Comparison of ENCODE assay signal across 8 mouse cellular contexts in genomic region chr14:47187666-47188360, GRCm38 (mm10). TPM values are rescaled to one million over a fixed set of nuclear protein-coding genes. Genes with fewer than 3 reads are reported as not detected.
DNase-seq lines count a peak whose midpoint lies in the region; ATAC-seq and TF ChIP-seq lines count a peak whose summit lies in the region.

No protein-coding gene starts in this region.

- peak overlapping the region; percentile 74 for H3K27ac ChIP-seq in kidney, adult 2 months (ENCODE audit: insufficient read depth, low read depth, low read length)
- no peak overlapping the region for H3K27ac ChIP-seq in intestine, embryonic 14.5 days (ENCODE audit: low read depth)
- peak overlapping the region; percentile 34 for H3K27ac ChIP-seq in lung, postnatal 0 days (ENCODE audit: low read length)

- peak overlapping the region; percentile 72 for H3K4me2 ChIP-seq in intestine, embryonic 14.5 days (ENCODE audit: low read length)
- H3K4me2 ChIP-seq in lung, postnatal 0 days (replicated peaks; ENCODE audit: low read depth, low read length), result peak overlapping the region; percentile 98

- no peak for TF ChIP-seq POLR2A in kidney, adult 2 months (IDR thresholded peaks at IDR 0.05; ENCODE audit: low read depth, low read length)

- no peak for TF ChIP-seq CTCF in kidney, adult 2 months (conservative IDR thresholded peaks at IDR 0.05; ENCODE audit: insufficient read depth, insufficient read length, low read depth, low read length)
- TF ChIP-seq CTCF in lung, postnatal 0 days (IDR thresholded peaks at IDR 0.05), result no peak

- peak; percentile 49 for DNase-seq in kidney, adult 2 months
- no peak for DNase-seq in kidney, adult 8-10 months
- DNase-seq in intestine, embryonic 14.5 days (ENCODE audit: low spot score), result peak; percentile 56
- peak; percentile 60 for DNase-seq in lung, postnatal 0 days (ENCODE audit: low spot score)
- peak; percentile 33 to 72 for DNase-seq in spleen, postnatal 4 days (ENCODE audit: low spot score in 2 of 2)
- no peak for DNase-seq in urinary bladder, postnatal 36 days (ENCODE audit: low spot score in 2 of 2)

- H3K36me3 ChIP-seq in kidney, adult 2 months (ENCODE audit: control insufficient read depth, insufficient read depth, low read length), result no peaks in the 10 kb centered on the region
- no peaks in the 10 kb centered on the region for H3K36me3 ChIP-seq in erythroblast, embryonic 14.5 days (ENCODE audit: control insufficient read depth)
- H3K36me3 ChIP-seq in intestine, embryonic 14.5 days (ENCODE audit: control insufficient read depth, insufficient read depth, low read length), result no peaks in the 10 kb centered on the region
- H3K36me3 ChIP-seq in lung, postnatal 0 days (ENCODE audit: insufficient read depth, low read length), result no peaks in the 10 kb centered on the region

- ATAC-seq in intestine, embryonic 14.5 days (replicated peaks; ENCODE audit: low FRiP score, low TSS enrichment, low read depth), result no peak
- no peak for ATAC-seq in lung, postnatal 0 days
- ATAC-seq in erythroid progenitor cell, adult 5-6 weeks (replicated peaks; ENCODE audit: low FRiP score, poor library complexity, severe bottlenecking), result no peak; the same call in 1 of the 2 replicates

- WGBS in kidney, adult 2 months, result 58% methylated on average over 12 of the region's 12 CpGs
- 46% methylated on average over 12 of the region's 12 CpGs for WGBS in intestine, embryonic 14.5 days
- 31% methylated on average over 12 of the region's 12 CpGs for WGBS in lung, postnatal 0 days

- H3K9me3 ChIP-seq in erythroblast, embryonic 14.5 days (ENCODE audit: control insufficient read depth, low read length), result peaks cover 1% of the 10 kb centered on the region
- no peaks in the 10 kb centered on the region for H3K9me3 ChIP-seq in intestine, embryonic 14.5 days (ENCODE audit: control insufficient read depth, low read length)
- no peaks in the 10 kb centered on the region for H3K9me3 ChIP-seq in lung, postnatal 0 days (ENCODE audit: low read length)

- no peaks in the 10 kb centered on the region for H3K27me3 ChIP-seq in kidney, adult 2 months (replicated peaks; ENCODE audit: control insufficient read depth, insufficient read depth, low read length)
- peaks cover 30% of the 10 kb centered on the region for H3K27me3 ChIP-seq in erythroblast, embryonic 14.5 days (ENCODE audit: control insufficient read depth)
- peaks cover 15% of the 10 kb centered on the region for H3K27me3 ChIP-seq in intestine, embryonic 14.5 days (replicated peaks; ENCODE audit: control insufficient read depth, insufficient read depth, low read length)
- no peaks in the 10 kb centered on the region for H3K27me3 ChIP-seq in lung, postnatal 0 days (replicated peaks; ENCODE audit: insufficient read depth, low read length)

- no peaks in the 10 kb centered on the region; the same call in 1 of the 2 replicates for H3K4me1 ChIP-seq in kidney, adult 2 months (ENCODE audit: control insufficient read depth, insufficient read depth, low read length)
- peaks cover 29% of the 10 kb centered on the region for H3K4me1 ChIP-seq in erythroblast, embryonic 14.5 days (ENCODE audit: control insufficient read depth)
- H3K4me1 ChIP-seq in intestine, embryonic 14.5 days (replicated peaks; ENCODE audit: control insufficient read depth, insufficient read depth, low read length), result peaks cover 6% of the 10 kb centered on the region
- H3K4me1 ChIP-seq in lung, postnatal 0 days (ENCODE audit: insufficient read depth, low read depth, low read length), result peaks cover 4% of the 10 kb centered on the region; the same call in 1 of the 2 replicates

- peak overlapping the region; percentile 99 for H3K4me3 ChIP-seq in kidney, adult 2 months (ENCODE audit: insufficient read depth, low read depth, low read length)
- peak overlapping the region; percentile 81 for H3K4me3 ChIP-seq in erythroblast, embryonic 14.5 days (replicated peaks)
- H3K4me3 ChIP-seq in intestine, embryonic 14.5 days (ENCODE audit: low read depth, low read length), result no peak overlapping the region
- peak overlapping the region; percentile 80 for H3K4me3 ChIP-seq in lung, postnatal 0 days (ENCODE audit: low read depth, low read length)

- no peak for TF ChIP-seq EP300 in lung, postnatal 0 days (IDR thresholded peaks at IDR 0.05)

- no peak overlapping the region for H3K9ac ChIP-seq in intestine, embryonic 14.5 days (ENCODE audit: low read length)
- H3K9ac ChIP-seq in lung, postnatal 0 days (replicated peaks; ENCODE audit: low read depth), result no peak overlapping the region

RNA-seq across cellular contexts. Expression of gene Gch1, which starts 1.4 kb away (rescaled TPM):
- 1.9 and 2.5 TPM in 2 replicates for polyA plus RNA-seq in kidney, adult 2 months (2012; rRNA removed)
- polyA plus RNA-seq in erythroblast, embryonic 14.5 days (2012), result 2.3 and 2.4 TPM in 2 replicates
- 3.0 and 4.4 TPM in 2 replicates for polyA plus RNA-seq in intestine, embryonic 14.5 days (2014; fragmentation: Nextera tagmentation; extraction: Ambion mirVana)
- 9.7 and 11.6 TPM in 2 replicates for polyA plus RNA-seq in lung, postnatal 0 days (2015; fragmentation: Nextera tagmentation; extraction: Ambion mirVana)
- 195 and 197 TPM in 2 replicates for total RNA-seq in erythroid progenitor cell, adult 5-6 weeks (2015; ENCODE audit: low replicate concordance)
- total RNA-seq in erythroid progenitor cell, adult 5-6 weeks (2017; ENCODE audit: low replicate concordance), result 146 and 154 TPM in 2 replicates

Comparison
In these comparisons a context has a peak if more than half of its experiments do, and no peak if none do; other contexts are left out.
1. DNase-seq: peak in kidney, adult 2 months (single experiment), intestine, embryonic 14.5 days (single experiment), lung, postnatal 0 days (single experiment) and spleen, postnatal 4 days (2 of 2); none in kidney, adult 8-10 months (0 of 2) and urinary bladder, postnatal 36 days (0 of 2).